Mouse (Mus musculus): ENCODE results near the gene 1700034J05Rik. TPM values are rescaled to one million over a fixed set of nuclear protein-coding genes. Genes with fewer than 3 reads are reported as not detected.

The 1700034J05Rik gene
- polyA plus RNA-seq, 1 experiment, result not detected

- H3K27ac ChIP-seq (ENCODE audit: insufficient read depth, low read depth, low read length), result no peak overlapping the region
- peaks cover 21% of the 10 kb centered on the region; the same call in 1 of the 2 replicates for H3K4me1 ChIP-seq (ENCODE audit: control insufficient read depth, insufficient read depth, low read length)
- TF ChIP-seq CTCF (conservative IDR thresholded peaks at IDR 0.05; ENCODE audit: insufficient read depth, insufficient read length, low read depth, low read length) (no peak), POLR2A (IDR thresholded peaks at IDR 0.05; ENCODE audit: low read depth, low read length) (no peak)
- no peak for DNase-seq
- no peak overlapping the region for H3K4me3 ChIP-seq (ENCODE audit: insufficient read depth, low read depth, low read length)
- 59% methylated on average over 2 of the region's 2 CpGs for WGBS
- H3K27me3 ChIP-seq (replicated peaks; ENCODE audit: control insufficient read depth, insufficient read depth, low read length), result no peaks in the 10 kb centered on the region
- H3K36me3 ChIP-seq (ENCODE audit: control insufficient read depth, insufficient read depth, low read length), result peaks cover 6% of the 10 kb centered on the region
These were observed 19.2 kb upstream of the 1700034J05Rik start for GRCm38 (mm10) chr6:146973406-146973805.

DNA sequence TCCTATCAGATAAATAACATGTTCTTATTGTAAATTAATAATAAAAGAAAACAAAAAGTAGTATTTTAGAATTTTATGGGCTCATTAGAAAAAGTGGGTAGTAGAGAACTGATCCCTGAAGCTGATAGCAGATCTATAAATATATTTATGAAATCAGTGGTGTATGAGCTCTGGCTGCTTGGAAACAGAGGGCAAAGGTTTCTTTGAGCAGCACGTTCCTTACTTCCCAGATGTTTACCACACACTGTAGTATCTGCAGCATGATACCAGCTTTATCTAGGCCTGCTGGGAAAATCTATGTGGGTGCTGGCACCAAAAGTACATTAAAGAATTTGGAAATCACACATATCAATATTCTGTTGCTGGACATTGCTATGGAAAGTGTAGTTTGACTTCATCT, 18.5 kb upstream of the 1700034J05Rik start:
- TF ChIP-seq CTCF (conservative IDR thresholded peaks at IDR 0.05; ENCODE audit: insufficient read depth, insufficient read length, low read depth, low read length) (no peak), POLR2A (IDR thresholded peaks at IDR 0.05; ENCODE audit: low read depth, low read length) (no peak)
- H3K27me3 ChIP-seq (replicated peaks; ENCODE audit: control insufficient read depth, insufficient read depth, low read length), result no peaks in the 10 kb centered on the region
- H3K27ac ChIP-seq (ENCODE audit: insufficient read depth, low read depth, low read length), result no peak overlapping the region
- no peak for DNase-seq
- 23% methylated on average over 1 of the region's 1 CpGs for WGBS
- H3K4me3 ChIP-seq (ENCODE audit: insufficient read depth, low read depth, low read length), result no peak overlapping the region
- H3K4me1 ChIP-seq (ENCODE audit: control insufficient read depth, insufficient read depth, low read length), result peaks cover 20% of the 10 kb centered on the region; the same call in 1 of the 2 replicates
- H3K36me3 ChIP-seq (ENCODE audit: control insufficient read depth, insufficient read depth, low read length), result peaks cover 5% of the 10 kb centered on the region

GRCm38 (mm10) chr6:146972009-146972408, 17.8 kb upstream of the 1700034J05Rik start:
- 64% methylated on average over 6 of the region's 6 CpGs for WGBS
- no peak overlapping the region for H3K27ac ChIP-seq (ENCODE audit: insufficient read depth, low read depth, low read length)
- H3K4me1 ChIP-seq (ENCODE audit: control insufficient read depth, insufficient read depth, low read length), result peaks cover 19% of the 10 kb centered on the region; the same call in 1 of the 2 replicates
- no peak for DNase-seq
- H3K36me3 ChIP-seq (ENCODE audit: control insufficient read depth, insufficient read depth, low read length), result peaks cover 3% of the 10 kb centered on the region; the same call in 1 of the 2 replicates
- no peaks in the 10 kb centered on the region for H3K27me3 ChIP-seq (replicated peaks; ENCODE audit: control insufficient read depth, insufficient read depth, low read length)
- no peak overlapping the region for H3K4me3 ChIP-seq (ENCODE audit: insufficient read depth, low read depth, low read length)
- TF ChIP-seq CTCF (conservative IDR thresholded peaks at IDR 0.05; ENCODE audit: insufficient read depth, insufficient read length, low read depth, low read length) (no peak), POLR2A (IDR thresholded peaks at IDR 0.05; ENCODE audit: low read depth, low read length) (no peak)

- TF ChIP-seq CTCF (conservative IDR thresholded peaks at IDR 0.05; ENCODE audit: insufficient read depth, insufficient read length, low read depth, low read length) (no peak), POLR2A (IDR thresholded peaks at IDR 0.05; ENCODE audit: low read depth, low read length) (no peak)
These were observed 17.1 kb upstream of the 1700034J05Rik start for GRCm38 (mm10) chr6:146971366-146971765.

DNA sequence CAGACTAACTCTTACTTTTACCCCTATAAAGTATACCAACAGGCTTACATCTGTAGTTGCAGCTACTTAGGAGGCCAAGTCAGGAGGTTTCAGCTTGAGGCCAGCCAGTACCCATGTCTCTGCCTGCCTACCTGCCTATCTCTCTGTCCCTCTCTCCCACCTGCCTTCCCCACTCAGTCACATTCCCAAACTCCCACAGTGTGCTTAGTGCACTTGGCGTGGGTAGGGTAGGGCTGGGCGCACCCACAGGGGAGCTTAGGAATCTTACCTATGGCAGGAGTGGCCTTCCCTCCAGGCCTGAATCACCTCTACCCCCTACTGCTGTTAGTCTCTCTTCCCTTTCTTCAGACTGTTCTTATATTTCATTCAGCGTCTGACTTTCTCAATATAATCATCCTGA, 16.6 kb upstream of the 1700034J05Rik start:
- Histone ChIP-seq H3K27ac (ENCODE audit: insufficient read depth, low read depth, low read length) (peak overlapping the region; percentile 18; the same call in 1 of the 2 replicates), H3K4me3 (ENCODE audit: insufficient read depth, low read depth, low read length) (no peak overlapping the region), H3K4me1 (ENCODE audit: control insufficient read depth, insufficient read depth, low read length) (peaks cover 18% of the 10 kb centered on the region), H3K27me3 (replicated peaks; ENCODE audit: control insufficient read depth, insufficient read depth, low read length) (no peaks in the 10 kb centered on the region), H3K36me3 (ENCODE audit: control insufficient read depth, insufficient read depth, low read length) (no peaks in the 10 kb centered on the region)
- 66% methylated on average over 3 of the region's 3 CpGs for WGBS
- no peak for TF ChIP-seq POLR2A (IDR thresholded peaks at IDR 0.05; ENCODE audit: low read depth, low read length)
- no peak for TF ChIP-seq CTCF (conservative IDR thresholded peaks at IDR 0.05; ENCODE audit: insufficient read depth, insufficient read length, low read depth, low read length)
- DNase-seq, result no peak

More at GRCm38 (mm10) chr6:146971366-146971765, 17.1 kb upstream of the 1700034J05Rik start:
- no peak overlapping the region for H3K4me3 ChIP-seq (ENCODE audit: insufficient read depth, low read depth, low read length)
- peaks cover 16% of the 10 kb centered on the region for H3K4me1 ChIP-seq (ENCODE audit: control insufficient read depth, insufficient read depth, low read length)
- no peaks in the 10 kb centered on the region for H3K27me3 ChIP-seq (replicated peaks; ENCODE audit: control insufficient read depth, insufficient read depth, low read length)
- no peak for DNase-seq
- no peak overlapping the region for H3K27ac ChIP-seq (ENCODE audit: insufficient read depth, low read depth, low read length)
- H3K36me3 ChIP-seq (ENCODE audit: control insufficient read depth, insufficient read depth, low read length), result no peaks in the 10 kb centered on the region
- WGBS, result 47% methylated on average over 3 of the region's 3 CpGs

DNA sequence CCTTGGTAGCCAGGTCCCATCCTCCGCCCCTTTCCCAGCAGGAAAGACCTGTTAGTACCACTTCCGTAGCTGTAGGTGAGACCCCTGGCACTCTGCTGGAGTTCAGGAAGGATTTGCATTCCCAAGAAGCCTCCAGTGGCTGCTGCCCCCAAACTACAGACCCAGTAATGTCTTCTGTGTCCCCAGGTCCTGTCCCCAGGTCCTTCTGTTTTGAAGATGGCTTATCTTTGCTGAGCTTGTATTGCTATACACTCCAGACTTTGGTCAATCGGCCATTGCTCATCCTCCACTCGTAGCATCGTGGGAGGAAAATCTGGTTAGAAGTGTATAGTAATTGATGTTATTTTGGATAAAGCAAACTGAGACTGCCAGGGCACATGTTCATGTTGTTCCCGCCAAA, 13.6 kb upstream of the 1700034J05Rik start:
- WGBS, result 87% methylated on average over 6 of the region's 6 CpGs
- H3K4me3 ChIP-seq (ENCODE audit: insufficient read depth, low read depth, low read length), result no peak overlapping the region

DNA sequence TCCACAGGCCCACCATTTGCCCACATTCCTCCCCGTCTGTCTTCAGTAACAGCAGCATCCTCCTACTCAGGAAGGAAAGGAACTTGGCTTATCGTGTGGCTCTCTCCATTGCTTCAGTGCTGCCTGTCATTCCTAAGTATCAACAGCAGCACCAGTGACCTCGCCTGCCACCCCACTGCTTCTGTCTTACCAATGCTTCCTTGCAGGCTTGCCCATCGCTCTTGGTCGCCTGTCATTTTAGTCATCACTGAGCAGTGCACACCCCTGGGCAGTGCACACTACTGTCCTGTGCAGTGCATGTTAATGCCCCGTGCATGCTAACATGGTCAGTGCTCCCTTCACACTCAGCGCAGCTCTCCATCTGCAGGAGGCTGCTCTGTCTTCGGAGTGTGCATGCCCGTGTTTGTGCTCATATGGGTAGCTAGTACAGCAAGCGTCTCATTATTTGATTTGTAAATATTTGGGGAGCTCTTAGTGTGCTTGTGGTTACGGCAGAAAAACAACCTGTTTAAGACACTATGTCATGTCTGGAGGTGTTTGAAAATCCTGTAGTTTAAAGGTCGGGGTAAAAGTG, 12.3 kb upstream of the 1700034J05Rik start:
- H3K4me1 ChIP-seq (ENCODE audit: control insufficient read depth, insufficient read depth, low read length), result peaks cover 22% of the 10 kb centered on the region
- no peak overlapping the region for H3K27ac ChIP-seq (ENCODE audit: insufficient read depth, low read depth, low read length)
- no peak overlapping the region for H3K4me3 ChIP-seq (ENCODE audit: insufficient read depth, low read depth, low read length)
- WGBS, result 61% methylated on average over 12 of the region's 12 CpGs
- no peaks in the 10 kb centered on the region for H3K27me3 ChIP-seq (replicated peaks; ENCODE audit: control insufficient read depth, insufficient read depth, low read length)
- no peak for DNase-seq
- TF ChIP-seq CTCF (conservative IDR thresholded peaks at IDR 0.05; ENCODE audit: insufficient read depth, insufficient read length, low read depth, low read length) (no peak), POLR2A (IDR thresholded peaks at IDR 0.05; ENCODE audit: low read depth, low read length) (no peak)
- H3K36me3 ChIP-seq (ENCODE audit: control insufficient read depth, insufficient read depth, low read length), result no peaks in the 10 kb centered on the region

More for the DNA sequence above, 13.6 kb upstream of the 1700034J05Rik start:
- no peak for TF ChIP-seq CTCF (conservative IDR thresholded peaks at IDR 0.05; ENCODE audit: insufficient read depth, insufficient read length, low read depth, low read length)
- TF ChIP-seq POLR2A (IDR thresholded peaks at IDR 0.05; ENCODE audit: low read depth, low read length), result no peak
- Histone ChIP-seq H3K36me3 (ENCODE audit: control insufficient read depth, insufficient read depth, low read length) (no peaks in the 10 kb centered on the region), H3K4me1 (ENCODE audit: control insufficient read depth, insufficient read depth, low read length) (peaks cover 18% of the 10 kb centered on the region), H3K27ac (ENCODE audit: insufficient read depth, low read depth, low read length) (no peak overlapping the region), H3K27me3 (replicated peaks; ENCODE audit: control insufficient read depth, insufficient read depth, low read length) (no peaks in the 10 kb centered on the region)
- no peak for DNase-seq
